In genomic region chr5:134609916-134610643, GRCm38 (mm10) we compare ENCODE assay signal across 26 mouse cellular contexts. TPM values are rescaled to one million over a fixed set of nuclear protein-coding genes. Genes with fewer than 3 reads are reported as not detected.
DNase-seq lines count a peak whose midpoint lies in the region; ATAC-seq and TF ChIP-seq lines count a peak whose summit lies in the region.
"Had no signal": no experiment of that assay in that cellular context is flagged by ENCODE, and none has a peak within 500 bp of the region (broad histone marks: within the 10 kb centered on the region; RNA-seq: fewer than 3 reads in every experiment).

No protein-coding gene starts in this region.

- H3K27ac ChIP-seq in ES-E14 (ENCODE audit: insufficient read depth, low read depth, low read length, poor library complexity, severe bottlenecking): peak overlapping the region; percentile 6; the same call in 1 of the 2 replicates
- no peak overlapping the region for H3K27ac ChIP-seq in midbrain, embryonic 13.5 days
- H3K27ac ChIP-seq: embryonic facial prominence, embryonic 13.5 days; embryonic facial prominence, embryonic 15.5 days; forebrain, embryonic 10.5 days; forebrain, embryonic 12.5 days had no signal

- no peaks in the 10 kb centered on the region for H3K9me3 ChIP-seq in ES-E14 (ENCODE audit: control insufficient read depth, insufficient read depth, low read depth, low read length)
- H3K9me3 ChIP-seq in midbrain, embryonic 13.5 days: no peaks in the 10 kb centered on the region
- H3K9me3 ChIP-seq: embryonic facial prominence, embryonic 13.5 days; embryonic facial prominence, embryonic 15.5 days; forebrain, embryonic 10.5 days; forebrain, embryonic 12.5 days had no signal

- 87% methylated on average over 12 of the region's 12 CpGs for WGBS in midbrain, embryonic 13.5 days

- H3K4me3 ChIP-seq in ES-E14 (ENCODE audit: insufficient read depth in 1 of 2, low read depth in 1 of 2, low read length in 2 of 2, poor library complexity in 1 of 2, severe bottlenecking in 1 of 2): no peak overlapping the region
- no peak overlapping the region for H3K4me3 ChIP-seq in midbrain, embryonic 13.5 days (replicated peaks)
- H3K4me3 ChIP-seq: embryonic facial prominence, embryonic 13.5 days; embryonic facial prominence, embryonic 15.5 days; erythroblast, embryonic 14.5 days; forebrain, embryonic 10.5 days; forebrain, embryonic 12.5 days had no signal

- in situ Hi-C loops in ES-E14 (cut with MboI; ENCODE audit: low sequenced_read_pairs in 2 of 2, unreplicated experiment in 2 of 2): no loop called here

- no peak for ATAC-seq in midbrain, embryonic 13.5 days
- ATAC-seq: forebrain, embryonic 14.5 days; forebrain, embryonic 16.5 days had no signal

- H3K4me1 ChIP-seq in ES-E14 (ENCODE audit: control insufficient read depth in 2 of 2, insufficient read depth in 2 of 2, low read length in 2 of 2, poor library complexity in 1 of 2): peaks cover 0 to 9% of the 10 kb centered on the region in 2 experiments; a peak in 2 of 4 replicates
- H3K4me1 ChIP-seq in midbrain, embryonic 13.5 days (replicated peaks): 0 out of 2 replicates have a peak, but pooled peaks cover 3% of the 10 kb centered on the region
- H3K4me1 ChIP-seq: embryonic facial prominence, embryonic 13.5 days; forebrain, embryonic 12.5 days had no signal

- DNase-seq in ES-CJ7 (ENCODE audit: low read depth, low spot score) (peak; percentile 63), ES-E14 (ENCODE audit: low read depth, low spot score) (no peak), ZHBTc4 (ENCODE audit: low read depth, low spot score) (peak; percentile 66)
- DNase-seq in thymus, postnatal 4 days: no peak
- DNase-seq in thymus, adult 18-20 months: no peak
- DNase-seq: adrenal gland, adult 2 months; adrenal gland, postnatal 10 days; adrenal gland, postnatal 25 days; cerebellum, adult 11 months; cerebellum, adult 18-20 months; cerebellum, adult 8-10 months; cerebellum, adult 9-11 months; cerebellum, postnatal 14 days; cerebellum, postnatal 36 days; embryo, embryonic 11 days had no signal

- H3K27me3 ChIP-seq in midbrain, embryonic 13.5 days: no peaks in the 10 kb centered on the region
- H3K27me3 ChIP-seq: embryonic facial prominence, embryonic 13.5 days; embryonic facial prominence, embryonic 15.5 days; forebrain, embryonic 12.5 days had no signal

- H3K36me3 ChIP-seq in ES-E14 (ENCODE audit: control insufficient read depth, insufficient read depth, low read length, poor library complexity, severe bottlenecking): no peaks in the 10 kb centered on the region
- H3K36me3 ChIP-seq in midbrain, embryonic 13.5 days: peaks cover 14% of the 10 kb centered on the region; the same call in 1 of the 2 replicates
- H3K36me3 ChIP-seq: embryonic facial prominence, embryonic 15.5 days had no signal

- peak overlapping the region; percentile 30; the same call in 1 of the 2 replicates for H3K9ac ChIP-seq in ES-E14 (ENCODE audit: insufficient read depth, low read depth, low read length, poor library complexity, severe bottlenecking)
- no peak overlapping the region for H3K9ac ChIP-seq in midbrain, embryonic 13.5 days (replicated peaks)
- H3K9ac ChIP-seq: embryonic facial prominence, embryonic 13.5 days; embryonic facial prominence, embryonic 15.5 days; forebrain, embryonic 12.5 days had no signal

- no peak overlapping the region for H3K4me2 ChIP-seq in midbrain, embryonic 13.5 days (replicated peaks)
- H3K4me2 ChIP-seq: embryonic facial prominence, embryonic 13.5 days; embryonic facial prominence, embryonic 15.5 days; forebrain, embryonic 12.5 days had no signal

TF ChIP-seq in ES-E14, 5 proteins besides CTCF, POLR2A, EP300 and RAD21:
- TF ChIP-seq MAFK (IDR thresholded peaks at IDR 0.05; ENCODE audit: insufficient read depth, low read depth, low read length): no peak
- no peak for TF ChIP-seq HCFC1 (IDR thresholded peaks at IDR 0.05; ENCODE audit: borderline replicate concordance, insufficient read depth, low read length)
- no peak for TF ChIP-seq ZC3H11A (IDR thresholded peaks at IDR 0.05; ENCODE audit: borderline replicate concordance, low read depth, low read length)
- no peak for TF ChIP-seq CHD2 (IDR thresholded peaks at IDR 0.05; ENCODE audit: low read depth, low read length)
- no peak for TF ChIP-seq ZNF384 (IDR thresholded peaks at IDR 0.05; ENCODE audit: low read depth, low read length)

RNA-seq across cellular contexts. Expression of gene Lat2, which starts 4.7 kb away (rescaled TPM):
- total RNA-seq in ES-E14 (2012; rRNA removed): 3.6 and 4.3 TPM in 2 replicates
- polyA plus RNA-seq in midbrain, embryonic 13.5 days (2015; fragmentation: Nextera tagmentation; extraction: Ambion mirVana): 4.1 and 5.5 TPM in 2 replicates

RNA-seq across cellular contexts. Expression of gene Rfc2, which starts 28.9 kb away (rescaled TPM):
- total RNA-seq in ES-E14 (2012; rRNA removed): 165 and 168 TPM in 2 replicates
- 215 and 219 TPM in 2 replicates for polyA plus RNA-seq in midbrain, embryonic 13.5 days (2015; fragmentation: Nextera tagmentation; extraction: Ambion mirVana)

RNA-seq across cellular contexts. Expression of gene Eif4h, which starts 29.2 kb away (rescaled TPM):
- 263 and 322 TPM in 2 replicates for total RNA-seq in ES-E14 (2012; rRNA removed)
- 352 and 382 TPM in 2 replicates for polyA plus RNA-seq in midbrain, embryonic 13.5 days (2015; fragmentation: Nextera tagmentation; extraction: Ambion mirVana)

RNA-seq across cellular contexts. Expression of gene Syna, which starts 50.1 kb away (rescaled TPM):
- 0.16 and 0.18 TPM in 2 replicates for total RNA-seq in ES-E14 (2012; rRNA removed)
- 0.47 and 0.48 TPM in 2 replicates for polyA plus RNA-seq in midbrain, embryonic 13.5 days (2015; fragmentation: Nextera tagmentation; extraction: Ambion mirVana)
- total RNA-seq: adrenal gland, adult 2 months; adrenal gland, postnatal 10 days; adrenal gland, postnatal 25 days; common myeloid progenitor, adult 5-6 weeks; MEL had no signal
- polyA plus RNA-seq: embryonic facial prominence, embryonic 11.5 days; erythroblast, embryonic 14.5 days; forebrain, embryonic 10.5 days had no signal

RNA-seq across cellular contexts. Expression of gene Clip2, which starts 57.8 kb away (rescaled TPM):
- total RNA-seq in ES-E14 (2012; rRNA removed): 7.9 and 10.5 TPM in 2 replicates
- 13.4 and 15.3 TPM in 2 replicates for polyA plus RNA-seq in midbrain, embryonic 13.5 days (2015; fragmentation: Nextera tagmentation; extraction: Ambion mirVana)

Comparison
In these comparisons a context has a peak if more than half of its experiments do, and no peak if none do; other contexts are left out.
1. DNase-seq: peak in ES-CJ7 (single experiment) and ZHBTc4 (single experiment); none in ES-E14 (single experiment), thymus, postnatal 4 days (single experiment) and thymus, adult 18-20 months (0 of 2).